Mouse (Mus musculus) thymus, adult 2 months (tissue): ENCODE results near the gene Serpina6.

ENCODE experiments used
- CTCF ChIP-seq: fragments of 200-500 bp; IDR thresholded peaks from 2 replicates; pipeline ENCODE4 v1.5.1; 2012; ENCODE audit warnings: mild to moderate bottlenecking, control low read depth, low read length, moderate library complexity, borderline replicate concordance; ENCODE audit not compliant: control insufficient read depth, poor library complexity, insufficient read depth; ENCODE audit errors: extremely low read depth
- POLR2A ChIP-seq: fragments of 200-500 bp; IDR thresholded peaks from 2 replicates; pipeline ENCODE4 v1.6.1; 2012; ENCODE audit warnings: mild to moderate bottlenecking, low read length, control low read depth, moderate library complexity; ENCODE audit not compliant: control insufficient read depth, poor library complexity, insufficient read depth; ENCODE audit errors: extremely low read depth

DNA sequence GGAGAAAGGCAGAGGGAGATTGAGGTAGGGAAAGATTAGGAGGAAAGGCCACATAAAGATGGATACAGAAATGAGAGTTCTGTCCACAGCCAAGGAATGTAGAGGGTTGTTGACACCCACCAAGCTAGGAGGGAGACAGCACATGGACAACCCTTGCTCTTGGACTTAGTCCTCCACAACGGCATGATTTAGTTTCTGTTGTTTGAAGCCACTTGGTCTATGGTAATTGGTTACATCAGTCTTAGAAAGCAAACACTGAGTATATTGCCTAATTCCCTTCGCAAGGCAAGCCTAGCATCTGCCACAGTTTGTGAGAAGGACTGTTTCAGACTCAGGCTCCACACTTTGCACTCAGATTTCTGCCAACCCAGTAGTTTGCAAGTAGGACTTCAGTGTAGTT lies 21.2 kb downstream of the Serpina6 start:
- TF ChIP-seq POLR2A, result no peak
- TF ChIP-seq CTCF, result no peak
